Mouse (Mus musculus): Measurements from ENCODE around the gene Rab7b.

DNA sequence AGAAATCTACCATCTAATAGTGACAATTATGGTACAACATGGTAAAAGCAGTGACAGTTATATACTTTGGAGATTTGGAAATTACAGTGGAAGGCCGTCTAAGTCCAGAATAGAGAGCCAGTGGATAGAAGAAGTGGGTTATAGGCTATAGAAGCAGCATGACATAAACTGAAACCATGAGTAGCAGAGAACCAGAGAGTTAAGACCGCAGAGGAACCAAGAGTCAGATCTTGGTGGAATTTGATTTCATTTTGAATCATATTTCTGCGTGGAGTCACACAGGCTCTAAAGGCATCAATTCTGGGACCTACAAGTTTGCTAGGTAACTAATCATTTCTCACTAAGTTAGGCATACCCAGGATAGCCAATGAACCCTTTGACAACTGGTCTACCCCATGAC, 10.3 kb downstream of the Rab7b start:
- TF ChIP-seq POLR2A (IDR thresholded peaks at IDR 0.05; ENCODE audit: extremely low read depth, insufficient read depth, low read length) (no peak), CTCF (IDR thresholded peaks at IDR 0.05; ENCODE audit: extremely low read depth, insufficient read depth, low read length) (no peak)
